Mouse (Mus musculus): ENCODE measurements around the gene Prr5l.

DNA sequence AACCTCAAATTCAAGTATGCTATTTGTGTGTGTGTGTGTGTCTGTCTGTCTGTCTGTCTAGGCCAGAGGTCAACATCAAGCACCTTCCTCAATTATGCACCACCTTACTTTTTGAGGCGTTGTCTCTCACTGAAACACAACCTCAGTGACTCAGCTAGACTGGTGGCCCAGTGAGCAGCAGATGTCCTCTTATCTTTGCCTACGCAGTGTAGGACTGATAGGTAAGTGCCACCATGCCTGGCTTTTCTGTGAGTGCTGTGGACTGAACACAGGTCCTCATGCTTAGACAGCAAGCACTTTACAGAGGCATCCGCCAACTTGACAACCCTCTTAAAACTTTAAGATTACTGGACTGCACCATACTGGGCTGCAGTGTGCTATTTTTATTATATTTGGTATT lies 214.1 kb downstream of the Prr5l start:
- TF ChIP-seq EP300 (IDR thresholded peaks at IDR 0.05; ENCODE audit: insufficient read depth, low read depth, low read length) (no peak), CTCF (IDR thresholded peaks at IDR 0.05) (no peak), POLR2A (IDR thresholded peaks at IDR 0.05; ENCODE audit: insufficient read depth, low read depth, low read length) (no peak)

All from heart, adult 2 months (tissue).